Mouse (Mus musculus): Measurements from ENCODE around the gene Cask. TPM values are rescaled to one million over a fixed set of nuclear protein-coding genes. Genes with fewer than 3 reads are reported as not detected.

Gene Cask
- polyA plus RNA-seq, 1 experiment = 34.7 TPM

DNA sequence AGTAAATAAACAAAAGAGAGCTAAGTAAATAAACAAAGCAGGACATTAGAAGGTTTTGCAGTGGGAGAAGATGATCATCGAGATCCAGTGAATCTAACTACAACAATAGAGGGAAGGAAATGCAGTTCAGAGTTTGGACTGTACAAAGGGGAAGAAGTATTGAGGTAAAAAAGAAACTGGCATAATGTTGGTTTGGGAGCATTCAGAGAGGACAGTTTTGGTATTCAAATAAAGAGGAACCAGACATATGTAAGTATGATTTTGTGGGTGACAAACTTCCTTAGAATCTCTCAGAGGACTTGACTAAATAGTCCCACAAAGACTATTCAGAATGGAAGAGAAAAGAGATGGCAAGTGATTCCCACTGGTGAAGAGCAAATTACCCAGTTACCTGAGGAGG, 251.2 kb downstream of the Cask start:
- H3K9me3 ChIP-seq (replicated peaks; ENCODE audit: control insufficient read depth, insufficient read depth, low read length, poor library complexity, severe bottlenecking) = no peaks in the 10 kb centered on the region
- no peaks in the 10 kb centered on the region for H3K36me3 ChIP-seq (ENCODE audit: control insufficient read depth, insufficient read depth, low read length, poor library complexity, severe bottlenecking)
- no peaks in the 10 kb centered on the region for H3K4me1 ChIP-seq (ENCODE audit: control insufficient read depth, insufficient read depth, low read length)
- TF ChIP-seq CTCF (IDR thresholded peaks at IDR 0.05; ENCODE audit: low read depth, low read length) (no peak), POLR2A (IDR thresholded peaks at IDR 0.05; ENCODE audit: insufficient read depth, low read length) (no peak), EP300 (IDR thresholded peaks at IDR 0.05; ENCODE audit: insufficient read depth, low read depth, low read length) (no peak)
- no peak overlapping the region for H3K4me3 ChIP-seq (ENCODE audit: low read depth, low read length)
- no peak overlapping the region for H3K9ac ChIP-seq (ENCODE audit: low read depth, poor library complexity, severe bottlenecking)
- no peaks in the 10 kb centered on the region for H3K27me3 ChIP-seq (ENCODE audit: control insufficient read depth, insufficient read depth, low read length, poor library complexity, severe bottlenecking)
- H3K27ac ChIP-seq (ENCODE audit: insufficient read depth, low read length) = no peak overlapping the region

DNA sequence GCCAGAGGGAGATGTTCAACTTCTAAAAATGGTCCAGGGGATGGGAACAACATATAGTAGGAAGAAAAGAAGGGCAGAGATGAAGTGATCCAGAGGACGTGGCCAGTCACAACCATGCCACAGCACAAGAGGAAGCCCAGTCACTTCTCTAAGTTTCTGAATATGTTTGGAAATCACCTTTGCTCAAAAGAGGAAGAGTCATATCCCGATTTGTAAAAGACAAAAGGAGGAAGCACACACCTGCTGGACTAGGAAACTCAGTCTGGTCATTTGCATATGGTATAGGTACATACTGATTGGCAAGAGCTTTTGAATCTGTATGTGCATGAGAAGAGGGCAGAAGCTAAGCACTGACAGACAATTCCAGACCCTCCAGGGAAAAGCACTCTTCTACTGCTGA, 251.8 kb downstream of the Cask start:
- Histone ChIP-seq H3K27ac (ENCODE audit: insufficient read depth, low read length) (no peak overlapping the region), H3K27me3 (ENCODE audit: control insufficient read depth, insufficient read depth, low read length, poor library complexity, severe bottlenecking) (no peaks in the 10 kb centered on the region), H3K36me3 (ENCODE audit: control insufficient read depth, insufficient read depth, low read length, poor library complexity, severe bottlenecking) (no peaks in the 10 kb centered on the region), H3K4me1 (ENCODE audit: control insufficient read depth, insufficient read depth, low read length) (no peaks in the 10 kb centered on the region), H3K4me3 (ENCODE audit: low read depth, low read length) (no peak overlapping the region), H3K9ac (ENCODE audit: low read depth, poor library complexity, severe bottlenecking) (no peak overlapping the region), H3K9me3 (replicated peaks; ENCODE audit: control insufficient read depth, insufficient read depth, low read length, poor library complexity, severe bottlenecking) (no peaks in the 10 kb centered on the region)
- TF ChIP-seq POLR2A (IDR thresholded peaks at IDR 0.05; ENCODE audit: insufficient read depth, low read length) (no peak), EP300 (IDR thresholded peaks at IDR 0.05; ENCODE audit: insufficient read depth, low read depth, low read length) (no peak), CTCF (IDR thresholded peaks at IDR 0.05; ENCODE audit: low read depth, low read length) (no peak)

DNA sequence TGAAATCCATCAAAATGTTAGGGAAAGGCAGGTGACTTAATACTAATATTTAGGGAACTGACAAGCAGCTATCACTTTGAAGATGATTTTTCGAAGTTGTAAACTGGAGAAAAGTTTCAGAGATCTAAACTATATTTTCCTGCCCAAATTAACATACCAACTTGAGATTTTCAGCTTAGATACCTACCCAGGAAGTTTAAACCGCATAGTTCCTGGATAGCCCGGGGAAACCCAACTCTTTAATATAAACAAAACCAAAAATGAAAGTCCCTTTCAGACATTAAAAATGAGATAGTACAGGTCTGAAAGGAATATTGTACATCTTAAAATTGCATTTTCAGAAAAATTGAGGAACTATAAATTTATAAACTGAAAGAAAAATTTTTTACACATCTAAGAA, 273.5 kb downstream of the Cask start:
- Histone ChIP-seq H3K36me3 (ENCODE audit: control insufficient read depth, insufficient read depth, low read length, poor library complexity, severe bottlenecking) (no peaks in the 10 kb centered on the region), H3K27ac (ENCODE audit: insufficient read depth, low read length) (no peak overlapping the region)
- TF ChIP-seq EP300 (IDR thresholded peaks at IDR 0.05; ENCODE audit: insufficient read depth, low read depth, low read length) (no peak), CTCF (IDR thresholded peaks at IDR 0.05; ENCODE audit: low read depth, low read length) (no peak), POLR2A (IDR thresholded peaks at IDR 0.05; ENCODE audit: insufficient read depth, low read length) (no peak)

DNA sequence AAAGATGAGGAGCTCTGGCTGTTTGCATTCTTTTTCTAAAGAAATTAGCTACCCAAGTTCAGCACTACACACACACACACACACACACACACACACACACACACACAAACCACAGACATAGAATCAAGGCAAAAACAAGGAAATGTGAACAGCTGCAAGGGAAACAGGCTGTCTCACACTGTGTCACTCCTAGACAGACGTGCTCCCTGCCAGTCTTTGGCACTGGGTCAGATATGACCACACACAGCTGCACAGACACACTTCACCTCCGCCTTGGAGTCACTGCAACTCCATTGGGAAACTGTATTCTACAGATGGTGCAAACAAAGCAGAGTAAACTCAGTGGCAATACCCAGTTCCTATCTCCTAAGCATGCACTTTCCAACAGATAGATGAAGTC, 274.6 kb downstream of the Cask start:
- no peaks in the 10 kb centered on the region for H3K27me3 ChIP-seq (ENCODE audit: control insufficient read depth, insufficient read depth, low read length, poor library complexity, severe bottlenecking)
- no peak overlapping the region for H3K27ac ChIP-seq (ENCODE audit: insufficient read depth, low read length)
- no peaks in the 10 kb centered on the region for H3K9me3 ChIP-seq (replicated peaks; ENCODE audit: control insufficient read depth, insufficient read depth, low read length, poor library complexity, severe bottlenecking)
- no peaks in the 10 kb centered on the region for H3K4me1 ChIP-seq (ENCODE audit: control insufficient read depth, insufficient read depth, low read length)
- TF ChIP-seq CTCF (IDR thresholded peaks at IDR 0.05; ENCODE audit: low read depth, low read length) (no peak), EP300 (IDR thresholded peaks at IDR 0.05; ENCODE audit: insufficient read depth, low read depth, low read length) (no peak), POLR2A (IDR thresholded peaks at IDR 0.05; ENCODE audit: insufficient read depth, low read length) (no peak)
- no peaks in the 10 kb centered on the region for H3K36me3 ChIP-seq (ENCODE audit: control insufficient read depth, insufficient read depth, low read length, poor library complexity, severe bottlenecking)
- no peak overlapping the region for H3K4me3 ChIP-seq (ENCODE audit: low read depth, low read length)
- H3K9ac ChIP-seq (ENCODE audit: low read depth, poor library complexity, severe bottlenecking) = no peak overlapping the region

More for the DNA sequence above, 273.5 kb downstream of the Cask start:
- Histone ChIP-seq H3K9ac (ENCODE audit: low read depth, poor library complexity, severe bottlenecking) (no peak overlapping the region), H3K9me3 (replicated peaks; ENCODE audit: control insufficient read depth, insufficient read depth, low read length, poor library complexity, severe bottlenecking) (no peaks in the 10 kb centered on the region), H3K4me1 (ENCODE audit: control insufficient read depth, insufficient read depth, low read length) (no peaks in the 10 kb centered on the region), H3K4me3 (ENCODE audit: low read depth, low read length) (no peak overlapping the region), H3K27me3 (ENCODE audit: control insufficient read depth, insufficient read depth, low read length, poor library complexity, severe bottlenecking) (no peaks in the 10 kb centered on the region)

DNA sequence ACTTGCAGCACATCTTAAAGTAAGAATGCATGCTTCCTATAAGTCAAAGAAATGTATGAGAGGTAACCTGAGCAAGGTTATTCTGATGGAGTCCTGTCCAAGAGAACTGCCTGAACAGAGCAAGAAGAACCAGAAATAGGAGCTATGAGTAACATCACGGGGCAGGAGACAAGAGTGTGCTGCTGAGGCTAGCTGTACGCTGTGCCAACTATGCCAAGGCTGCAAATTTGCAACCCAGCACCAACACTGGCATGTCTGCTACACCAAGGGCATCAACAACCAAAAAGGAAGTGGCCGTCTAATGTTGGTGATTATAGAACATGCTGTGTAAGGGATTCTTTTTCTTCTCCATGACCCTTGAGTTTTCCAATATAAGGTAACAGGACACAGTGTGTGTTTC, 276.3 kb downstream of the Cask start:
- Histone ChIP-seq H3K36me3 (ENCODE audit: control insufficient read depth, insufficient read depth, low read length, poor library complexity, severe bottlenecking) (no peaks in the 10 kb centered on the region), H3K27me3 (ENCODE audit: control insufficient read depth, insufficient read depth, low read length, poor library complexity, severe bottlenecking) (no peaks in the 10 kb centered on the region), H3K9me3 (replicated peaks; ENCODE audit: control insufficient read depth, insufficient read depth, low read length, poor library complexity, severe bottlenecking) (no peaks in the 10 kb centered on the region), H3K4me3 (ENCODE audit: low read depth, low read length) (no peak overlapping the region), H3K9ac (ENCODE audit: low read depth, poor library complexity, severe bottlenecking) (no peak overlapping the region), H3K27ac (ENCODE audit: insufficient read depth, low read length) (no peak overlapping the region), H3K4me1 (ENCODE audit: control insufficient read depth, insufficient read depth, low read length) (no peaks in the 10 kb centered on the region)
- no peak for TF ChIP-seq CTCF (IDR thresholded peaks at IDR 0.05; ENCODE audit: low read depth, low read length)
- TF ChIP-seq EP300 (IDR thresholded peaks at IDR 0.05; ENCODE audit: insufficient read depth, low read depth, low read length) = no peak
- no peak for TF ChIP-seq POLR2A (IDR thresholded peaks at IDR 0.05; ENCODE audit: insufficient read depth, low read length)

DNA sequence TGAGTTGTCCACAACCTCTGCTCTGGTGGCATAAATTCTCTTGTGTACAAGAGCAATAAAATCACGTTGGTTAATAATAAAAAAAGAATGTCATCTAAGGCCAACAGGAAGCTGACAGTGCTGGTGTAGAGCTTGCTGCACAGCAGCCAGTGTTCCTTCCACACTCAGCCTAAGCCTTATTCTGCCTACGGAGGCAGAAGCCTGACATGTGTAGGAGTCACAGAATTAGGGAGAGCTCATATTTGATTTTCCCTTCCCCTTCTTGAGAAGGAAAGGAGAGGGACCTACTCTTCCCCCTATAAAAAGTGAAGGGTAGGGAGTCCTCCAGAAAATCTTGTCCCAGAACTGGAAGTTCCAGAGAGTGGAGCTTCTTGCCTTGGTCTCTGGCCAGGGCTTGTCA, 276.9 kb downstream of the Cask start:
- Histone ChIP-seq H3K4me3 (ENCODE audit: low read depth, low read length) (no peak overlapping the region), H3K27ac (ENCODE audit: insufficient read depth, low read length) (no peak overlapping the region), H3K9ac (ENCODE audit: low read depth, poor library complexity, severe bottlenecking) (no peak overlapping the region), H3K9me3 (replicated peaks; ENCODE audit: control insufficient read depth, insufficient read depth, low read length, poor library complexity, severe bottlenecking) (no peaks in the 10 kb centered on the region), H3K27me3 (ENCODE audit: control insufficient read depth, insufficient read depth, low read length, poor library complexity, severe bottlenecking) (no peaks in the 10 kb centered on the region), H3K36me3 (ENCODE audit: control insufficient read depth, insufficient read depth, low read length, poor library complexity, severe bottlenecking) (no peaks in the 10 kb centered on the region), H3K4me1 (ENCODE audit: control insufficient read depth, insufficient read depth, low read length) (no peaks in the 10 kb centered on the region)
- TF ChIP-seq CTCF (IDR thresholded peaks at IDR 0.05; ENCODE audit: low read depth, low read length) (no peak), POLR2A (IDR thresholded peaks at IDR 0.05; ENCODE audit: insufficient read depth, low read length) (no peak), EP300 (IDR thresholded peaks at IDR 0.05; ENCODE audit: insufficient read depth, low read depth, low read length) (no peak)
